Mouse (Mus musculus) MEL (cell line): ENCODE measurements around the gene Eef1akmt3. TPM values are rescaled to one million over a fixed set of nuclear protein-coding genes. Genes with fewer than 3 reads are reported as not detected.

Source experiments
- DNase-seq: peaks from one replicate; pipeline ENCODE4 v3.0.0; 2011; ENCODE audit warnings: low read depth, low spot score
- H3K27ac ChIP-seq: 2 replicates; pipeline ENCODE4 v1.5.1; 2012; ENCODE audit warnings: low read depth, mild to moderate bottlenecking, control low read depth, low read length, moderate library complexity; ENCODE audit not compliant: control insufficient read depth
- H3K27me3 ChIP-seq, 2 experiments: fragments of 150-350 bp in 1 of 2; sonication (generic) in 1 of 2; 2 replicates each; pipeline ENCODE4 v1.6.1; 2012; ENCODE audit warnings: low read length in 2 of 2, mild to moderate bottlenecking in 2 of 2, improper control_type of control experiment in 1 of 2, moderate library complexity in 1 of 2; ENCODE audit not compliant: insufficient read depth in 2 of 2, control insufficient read depth in 1 of 2
- H3K36me3 ChIP-seq, 2 experiments: 2 replicates each; pipeline ENCODE4 v1.6.1; 2012 to 2014; ENCODE audit warnings: low read length in 2 of 2, improper control_type of control experiment in 1 of 2, inconsistent platforms in 1 of 2, mild to moderate bottlenecking in 1 of 2; ENCODE audit not compliant: insufficient read depth in 2 of 2, control insufficient read depth in 1 of 2
- H3K4me1 ChIP-seq, 2 experiments: fragments of 150-350 bp in 1 of 2; sonication (generic) in 1 of 2; 2 replicates each; pipeline ENCODE4 v1.6.1; 2012; ENCODE audit warnings: low read length in 2 of 2, improper control_type of control experiment in 1 of 2, mild to moderate bottlenecking in 1 of 2; ENCODE audit not compliant: insufficient read depth in 2 of 2, control insufficient read depth in 1 of 2
- H3K4me3 ChIP-seq, 2 experiments: fragments of 150-350 bp in 1 of 2; sonication (generic) in 1 of 2; 2 replicates each; pipeline ENCODE4 v1.5.1; 2012; ENCODE audit warnings: low read depth in 2 of 2, low read length in 2 of 2, mild to moderate bottlenecking in 2 of 2, moderate library complexity in 2 of 2, control low read depth in 1 of 2, improper control_type of control experiment in 1 of 2; ENCODE audit not compliant: control insufficient read depth in 1 of 2, insufficient read depth in 1 of 2
- H3K79me2 ChIP-seq: 2 replicates; pipeline ENCODE4 v1.6.1; 2012; ENCODE audit warnings: mild to moderate bottlenecking, low read length, moderate library complexity; ENCODE audit not compliant: control insufficient read depth, poor library complexity, insufficient read depth
- H3K9ac ChIP-seq: 2 replicates; pipeline ENCODE4 v1.6.1; 2012; ENCODE audit warnings: low read depth, mild to moderate bottlenecking, control low read depth, low read length, moderate library complexity; ENCODE audit not compliant: control insufficient read depth, poor library complexity, severe bottlenecking
- H3K9me3 ChIP-seq: fragments of 150-350 bp; sonication (generic); replicated peaks from 2 replicates; pipeline ENCODE4 v1.6.1; 2012; ENCODE audit warnings: mild to moderate bottlenecking, low read length, improper control_type of control experiment, moderate library complexity; ENCODE audit not compliant: insufficient read depth
- CHD2 ChIP-seq: IDR thresholded peaks from 2 replicates; pipeline ENCODE4 v1.6.1; 2011; ENCODE audit warnings: low read length, improper control_type of control experiment
- CTCF ChIP-seq, 3 experiments: IDR thresholded peaks in 2 of 3; conservative IDR thresholded peaks in 1 of 3; 2 replicates each; pipeline ENCODE4 v1.5.1; 2011 to 2012; ENCODE audit warnings: low read length in 3 of 3, low read depth in 2 of 3, mild to moderate bottlenecking in 2 of 3, improper control_type of control experiment in 1 of 3, inconsistent platforms in 1 of 3, mixed read lengths in 1 of 3, moderate library complexity in 1 of 3; ENCODE audit not compliant: control insufficient read depth in 1 of 3, insufficient read depth in 1 of 3, poor library complexity in 1 of 3, severe bottlenecking in 1 of 3
- ETS1 ChIP-seq: IDR thresholded peaks from 2 replicates; pipeline ENCODE4 v1.6.1; 2012; ENCODE audit warnings: low read depth, mild to moderate bottlenecking, inconsistent platforms, low read length, improper control_type of control experiment, moderate library complexity
- GATA1 ChIP-seq: IDR thresholded peaks from 2 replicates; pipeline ENCODE4 v1.6.1; 2011; ENCODE audit warnings: low read depth, low read length, improper control_type of control experiment
- HCFC1 ChIP-seq: IDR thresholded peaks from 2 replicates; pipeline ENCODE4 v1.6.1; 2012; ENCODE audit warnings: low read depth, mild to moderate bottlenecking, inconsistent platforms, low read length, improper control_type of control experiment, moderate library complexity
- MAX ChIP-seq: IDR thresholded peaks from 2 replicates; pipeline ENCODE4 v1.6.1; 2011; ENCODE audit warnings: low read length, improper control_type of control experiment
- MEF2A ChIP-seq: IDR thresholded peaks from 2 replicates; pipeline ENCODE4 v1.6.1; 2014; ENCODE audit warnings: low read depth, mild to moderate bottlenecking, inconsistent platforms, low read length, improper control_type of control experiment; ENCODE audit not compliant: poor library complexity, insufficient replicate concordance, severe bottlenecking; ENCODE audit errors: extremely low read depth
- MYB ChIP-seq: IDR thresholded peaks from 2 replicates; pipeline ENCODE4 v1.6.1; 2011; ENCODE audit warnings: mild to moderate bottlenecking, low read depth, low read length, improper control_type of control experiment
- NRF1 ChIP-seq: IDR thresholded peaks from 2 replicates; pipeline ENCODE4 v1.6.1; 2014; ENCODE audit warnings: low read depth, mild to moderate bottlenecking, inconsistent platforms, low read length, improper control_type of control experiment, moderate library complexity; ENCODE audit not compliant: poor library complexity, insufficient read depth, severe bottlenecking
- POLR2A ChIP-seq, 2 experiments: IDR thresholded peaks; 2 replicates each; pipeline ENCODE4 v1.6.1; 2011 to 2012; ENCODE audit warnings: low read length in 2 of 2, mild to moderate bottlenecking in 2 of 2, control low read depth in 1 of 2, improper control_type of control experiment in 1 of 2, low read depth in 1 of 2, moderate library complexity in 1 of 2; ENCODE audit not compliant: control insufficient read depth in 1 of 2, insufficient read depth in 1 of 2, poor library complexity in 1 of 2
- POLR2AphosphoS5 ChIP-seq: IDR thresholded peaks from 2 replicates; pipeline ENCODE4 v1.6.1; 2012; ENCODE audit warnings: low read depth, borderline replicate concordance, mild to moderate bottlenecking, inconsistent platforms, low read length, moderate library complexity, mixed read lengths
- RAD21 ChIP-seq: IDR thresholded peaks from 2 replicates; pipeline ENCODE4 v1.6.1; 2011; ENCODE audit warnings: mild to moderate bottlenecking, low read depth, low read length, improper control_type of control experiment
- RCOR1 ChIP-seq: IDR thresholded peaks from 2 replicates; pipeline ENCODE4 v1.6.1; 2012; ENCODE audit warnings: low read depth, mild to moderate bottlenecking, inconsistent platforms, low read length, improper control_type of control experiment
- SIN3A ChIP-seq: IDR thresholded peaks from 2 replicates; pipeline ENCODE4 v1.6.1; 2012; ENCODE audit warnings: low read length, improper control_type of control experiment, inconsistent platforms
- SMC3 ChIP-seq: IDR thresholded peaks from 2 replicates; pipeline ENCODE4 v1.6.1; 2011; ENCODE audit warnings: low read depth, low read length, improper control_type of control experiment
- USF1 ChIP-seq: IDR thresholded peaks from 2 replicates; pipeline ENCODE4 v1.6.1; 2014; ENCODE audit warnings: low read depth, mild to moderate bottlenecking, inconsistent platforms, low read length, improper control_type of control experiment, moderate library complexity
- USF2 ChIP-seq, 2 experiments: IDR thresholded peaks; 2 replicates each; pipeline ENCODE4 v1.6.1; 2011 to 2012; ENCODE audit warnings: improper control_type of control experiment in 2 of 2, low read length in 2 of 2, borderline replicate concordance in 1 of 2, inconsistent platforms in 1 of 2, low read depth in 1 of 2, mild to moderate bottlenecking in 1 of 2; ENCODE audit not compliant: insufficient read depth in 1 of 2
- ZC3H11A ChIP-seq: IDR thresholded peaks from 2 replicates; pipeline ENCODE4 v1.6.1; 2012; ENCODE audit warnings: low read depth, mild to moderate bottlenecking, inconsistent platforms, low read length, improper control_type of control experiment
- ZNF384 ChIP-seq: IDR thresholded peaks from 2 replicates; pipeline ENCODE4 v1.6.1; 2012; ENCODE audit warnings: low read depth, mild to moderate bottlenecking, inconsistent platforms, low read length, improper control_type of control experiment
- polyA plus RNA-seq, 2 experiments: library from polyadenylated mRNA; stranded (reverse) in 1 of 2; unstranded in 1 of 2; fragments of >175 nt in 1 of 2; fragments of >200 nt in 1 of 2; gene quantifications; 2 replicates each; pipeline versions ENCODE4 v1.2.1 to v1.2.4; 2012; ENCODE audit warnings: low replicate concordance in 2 of 2, low read depth in 1 of 2; ENCODE audit not compliant: insufficient read length in 2 of 2, insufficient read depth in 1 of 2, missing spikeins in 1 of 2
- total RNA-seq: library from RNA; depleted of rRNA; stranded (reverse); fragments of 300-350 nt; gene quantifications from 2 replicates; pipeline ENCODE4 v1.2.3, GENCODE M21; 2012

Gene Eef1akmt3
- total and polyA plus RNA-seq, 3 experiments: 0.27 to 2.3 TPM; not detected in 1

DNA sequence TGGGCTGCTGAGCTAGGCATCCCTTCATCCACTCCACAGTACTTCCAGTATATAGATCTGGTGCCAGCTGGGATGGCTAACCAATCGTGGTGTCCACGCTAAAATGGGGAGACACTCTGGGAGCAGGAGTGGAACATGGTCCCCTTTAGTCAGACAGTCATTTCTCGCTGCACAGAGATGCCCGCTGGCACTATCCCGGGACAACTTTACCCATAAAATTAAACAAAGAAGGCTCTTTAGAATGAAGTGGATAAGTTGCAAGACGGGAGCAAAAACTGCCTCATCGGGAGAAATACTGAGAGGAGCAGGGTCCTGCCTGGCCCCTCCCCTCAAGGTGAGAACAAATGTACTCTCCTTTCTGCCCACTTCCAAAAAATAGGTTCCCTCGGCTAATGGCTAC is 17.4 kb upstream of the Eef1akmt3 start:
- Histone ChIP-seq H3K4me3 (peak overlapping the region; percentile 35 to 63), H3K36me3 (peaks cover 0 to 6% of the 10 kb centered on the region in 2 experiments; a peak in 2 of 4 replicates), H3K9ac (peak overlapping the region; percentile 3; the same call in 1 of the 2 replicates), H3K4me1 (peaks cover 3 to 10% of the 10 kb centered on the region in 2 experiments; a peak in 2 of 4 replicates), H3K9me3 (no peaks in the 10 kb centered on the region), H3K79me2 (peaks cover 3% of the 10 kb centered on the region), H3K27ac (no peak overlapping the region), H3K27me3 (no peaks in the 10 kb centered on the region)
- TF ChIP-seq ETS1: no peak
- no peak for TF ChIP-seq MEF2A
- TF ChIP-seq MYB: no peak
- no peak for TF ChIP-seq GATA1
- no peak for TF ChIP-seq SIN3A
- TF ChIP-seq NRF1: no peak
- TF ChIP-seq POLR2A (IDR thresholded peaks at IDR 0.05; ENCODE audit: control insufficient read depth in 1 of 2, insufficient read depth in 1 of 2, low read depth in 1 of 2, low read length in 2 of 2, poor library complexity in 1 of 2): no peak
- TF ChIP-seq ZC3H11A: no peak
- no peak for TF ChIP-seq ZNF384
- TF ChIP-seq MAX: no peak
- TF ChIP-seq POLR2AphosphoS5: no peak
- no peak for TF ChIP-seq USF1
- DNase-seq: no peak

DNA sequence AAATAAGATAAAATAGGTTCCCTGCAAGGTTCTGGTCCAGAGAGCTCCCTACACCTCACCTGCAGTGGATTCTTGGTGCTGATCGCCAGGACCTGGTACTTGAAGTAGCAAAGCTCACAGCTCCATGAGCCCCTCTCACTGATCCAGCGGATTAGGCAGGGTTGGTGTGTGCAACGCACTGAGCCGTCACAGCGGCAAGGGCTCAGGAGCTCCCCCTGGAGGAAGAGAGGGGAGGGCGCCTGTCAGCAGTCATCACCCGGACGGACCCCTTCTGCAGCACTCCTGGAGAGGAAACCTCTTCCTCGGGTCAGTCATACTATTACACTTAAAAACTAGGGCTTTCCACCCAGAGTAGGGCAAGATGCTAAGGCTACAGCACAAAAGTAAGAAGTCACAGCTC is 16.8 kb upstream of the Eef1akmt3 start:
- DNase-seq: peak; percentile 83
- H3K9me3 ChIP-seq: no peaks in the 10 kb centered on the region
- peak; percentile 90 to 96 (median 96) for TF ChIP-seq CTCF (IDR thresholded peaks at IDR 0.05 in 2 of 3, conservative IDR thresholded peaks at IDR 0.05 in 1 of 3; ENCODE audit: control insufficient read depth in 1 of 3, insufficient read depth in 1 of 3, low read depth in 2 of 3, low read length in 3 of 3, poor library complexity in 1 of 3, severe bottlenecking in 1 of 3)
- peak; percentile 51 for TF ChIP-seq RAD21
- TF ChIP-seq USF2 (IDR thresholded peaks at IDR 0.05; ENCODE audit: borderline replicate concordance in 1 of 2, insufficient read depth in 1 of 2, low read depth in 1 of 2, low read length in 2 of 2): no peak
- peak; percentile 72 for TF ChIP-seq SMC3
- TF ChIP-seq HCFC1: 0 out of 2 replicates have a peak, but pooled peaks have one; percentile 15
- TF ChIP-seq RCOR1: no peak
- no peak for TF ChIP-seq CHD2
- TF ChIP-seq SIN3A: peak; percentile 63
- H3K4me1 ChIP-seq: peaks cover 3 to 10% of the 10 kb centered on the region in 2 experiments; a peak in 2 of 4 replicates
- no peaks in the 10 kb centered on the region; the same call in 1 of the 2 replicates for H3K79me2 ChIP-seq
- no peak overlapping the region; the same call in 1 of the 2 replicates for H3K9ac ChIP-seq
- peaks cover 0 to 6% of the 10 kb centered on the region in 2 experiments; a peak in 2 of 4 replicates for H3K36me3 ChIP-seq
- H3K27me3 ChIP-seq: no peaks in the 10 kb centered on the region
- H3K27ac ChIP-seq: no peak overlapping the region
- peak overlapping the region in 1 of 2 experiments; percentile 63; a peak in 1 of 4 replicates for H3K4me3 ChIP-seq
